Mouse (Mus musculus): Measurements from ENCODE around the gene Uroc1. TPM values are rescaled to one million over a fixed set of nuclear protein-coding genes. Genes with fewer than 3 reads are reported as not detected.

Uroc1 gene
- polyA plus RNA-seq (2021; fragmentation: Nextera tagmentation): not detected in 2 replicates
- long read RNA-seq, experiment 1: 0 reads
- long read RNA-seq, experiment 2: 0 reads

GRCm38 (mm10) chr6:90332561-90333425, at the start of gene Uroc1:
TSS of gene Uroc1 (plus strand) at chr6:90333284.

GRCm38 (mm10) chr6:90300919-90301318, 32.2 kb upstream of the Uroc1 start, which contains the start of gene BC048671:
TSS of gene BC048671 (plus strand) at chr6:90301219.

GRCm38 (mm10) chr6:90324991-90325390, 8.1 kb upstream of the Uroc1 start, which contains the start of gene Chst13:
TSS of gene Chst13 (minus strand) at chr6:90325185.

GRCm38 (mm10) chr6:90368976-90369724, 36.1 kb downstream of the Uroc1 start, which contains the start of gene Zxdc:
TSS of gene Zxdc (plus strand) at chr6:90369492.

Other genes starting within 250 kb of the Uroc1 start
- not detected in 2 replicates for gene Vmn1r50, start 231.9 kb upstream of the Uroc1 start, polyA plus RNA-seq (2021; fragmentation: Nextera tagmentation)
- gene Vmn1r51, start 210.7 kb upstream of the Uroc1 start, polyA plus RNA-seq (2021; fragmentation: Nextera tagmentation): not detected in 2 replicates
- gene Vmn1r52, start 158.5 kb upstream of the Uroc1 start, polyA plus RNA-seq (2021; fragmentation: Nextera tagmentation): not detected in 2 replicates
- not detected in 2 replicates for gene V1ra8, start 130.5 kb upstream of the Uroc1 start, polyA plus RNA-seq (2021; fragmentation: Nextera tagmentation)
- gene Vmn1r53, start 108.8 kb upstream of the Uroc1 start, polyA plus RNA-seq (2021; fragmentation: Nextera tagmentation): not detected in 2 replicates
- gene Vmn1r54, start 87.0 kb upstream of the Uroc1 start, polyA plus RNA-seq (2021; fragmentation: Nextera tagmentation): not detected in 2 replicates
- not detected in 2 replicates for gene BC048671, start 32.1 kb upstream of the Uroc1 start, polyA plus RNA-seq (2021; fragmentation: Nextera tagmentation)
- 0.10 TPM in 1 of 2 replicates, not detected in the other for gene Chst13, start 8.1 kb upstream of the Uroc1 start, polyA plus RNA-seq (2021; fragmentation: Nextera tagmentation)
- gene Zxdc, start 36.2 kb downstream of the Uroc1 start, polyA plus RNA-seq (2021; fragmentation: Nextera tagmentation): 3.0 and 13.3 TPM in 2 replicates
- gene Cfap100, start 95.5 kb downstream of the Uroc1 start, polyA plus RNA-seq (2021; fragmentation: Nextera tagmentation): 3.5 and 4.9 TPM in 2 replicates
- 12.6 and 25.1 TPM in 2 replicates for gene Klf15, start 129.3 kb downstream of the Uroc1 start, polyA plus RNA-seq (2021; fragmentation: Nextera tagmentation)
- 39.8 and 47.8 TPM in 2 replicates for gene Aldh1l1, start 153.1 kb downstream of the Uroc1 start, polyA plus RNA-seq (2021; fragmentation: Nextera tagmentation)

Measured in left cerebral cortex, adult 6 months (tissue).